Mouse (Mus musculus) neural tube, embryonic 15.5 days (tissue): Measurements from ENCODE around the gene Fgfr2. TPM values are rescaled to one million over a fixed set of nuclear protein-coding genes. Genes with fewer than 3 reads are reported as not detected.
A peak's percentile ranks its signal among the peaks of the same experiment; 100 is the strongest.

Experiments used
- ATAC-seq: fragments of 200-750 bp; cut with Nextera tagmentation; 2 replicates; pipeline ENCODE4 v1.8.0; 2017; ENCODE audit warnings: mild to moderate bottlenecking, moderate TSS enrichment, moderate library complexity; ENCODE audit not compliant: low FRiP score
- H3K27ac ChIP-seq: fragments of 300-500 bp; sonication (generic); replicated peaks from 2 replicates; pipeline ENCODE4 v1.5.1; 2015; ENCODE audit warnings: mild to moderate bottlenecking, inconsistent platforms
- H3K27me3 ChIP-seq: fragments of 300-500 bp; sonication (generic); replicated peaks from 2 replicates; pipeline ENCODE4 v1.6.1; 2015; ENCODE audit warnings: inconsistent platforms
- H3K36me3 ChIP-seq: fragments of 300-500 bp; sonication (generic); 2 replicates; pipeline ENCODE4 v1.6.1; 2015; ENCODE audit warnings: inconsistent platforms
- H3K4me1 ChIP-seq: fragments of 300-500 bp; sonication (generic); 2 replicates; pipeline ENCODE4 v1.6.1; 2015; ENCODE audit warnings: inconsistent platforms
- H3K4me2 ChIP-seq: fragments of 300-500 bp; sonication (generic); 2 replicates; pipeline ENCODE4 v1.6.1; 2015; ENCODE audit warnings: inconsistent platforms, mild to moderate bottlenecking, moderate library complexity
- H3K4me3 ChIP-seq: fragments of 300-500 bp; sonication (generic); replicated peaks from 2 replicates; pipeline ENCODE4 v1.5.1; 2015; ENCODE audit warnings: mild to moderate bottlenecking, inconsistent platforms
- H3K9ac ChIP-seq: fragments of 300-500 bp; sonication (generic); replicated peaks from 2 replicates; pipeline ENCODE4 v1.6.1; 2015; ENCODE audit warnings: mild to moderate bottlenecking, inconsistent platforms
- H3K9me3 ChIP-seq: fragments of 300-500 bp; sonication (generic); replicated peaks from 2 replicates; pipeline ENCODE4 v1.6.1; 2016; ENCODE audit warnings: inconsistent platforms
- WGBS: fragments of 180-500 bp; shearing (Covaris S2); methylation state at CpG from one replicate; pipeline ENCODE4 v1.1.7; 2015; ENCODE audit warnings: mixed read lengths; 5-methylcytosine and 5-hydroxymethylcytosine counted together
- polyA plus RNA-seq: library from polyadenylated mRNA; unstranded; fragments of >200 nt; fragmentation: Nextera tagmentation; extraction: Ambion mirVana; gene quantifications from 2 replicates; pipeline ENCODE4 v1.2.1, GENCODE M21; 2015

The Fgfr2 gene
- polyA plus RNA-seq, 1 experiment from 2014 or later, result 21.2 TPM

GRCm38 (mm10) chr7:132558141-132558736 is 564.9 kb downstream of the Fgfr2 start:
- Histone ChIP-seq H3K4me2 (no peak overlapping the region), H3K27me3 (no peaks in the 10 kb centered on the region), H3K4me3 (no peak overlapping the region), H3K4me1 (peaks cover 8% of the 10 kb centered on the region; the same call in 1 of the 2 replicates), H3K9me3 (no peaks in the 10 kb centered on the region), H3K36me3 (peaks cover 57% of the 10 kb centered on the region), H3K9ac (no peak overlapping the region), H3K27ac (no peak overlapping the region)
- ATAC-seq, result no peak
- WGBS, result 93% methylated on average over 7 of the region's 7 CpGs

GRCm38 (mm10) chr7:132556575-132556974 is 566.6 kb downstream of the Fgfr2 start:
- Histone ChIP-seq H3K4me1 (peaks cover 8% of the 10 kb centered on the region; the same call in 1 of the 2 replicates), H3K36me3 (peaks cover 42% of the 10 kb centered on the region), H3K4me3 (no peak overlapping the region), H3K27me3 (no peaks in the 10 kb centered on the region), H3K9ac (no peak overlapping the region), H3K27ac (no peak overlapping the region), H3K4me2 (no peak overlapping the region), H3K9me3 (no peaks in the 10 kb centered on the region)
- WGBS, result 65% methylated on average over 5 of the region's 5 CpGs
- no peak for ATAC-seq

GRCm38 (mm10) chr7:132555911-132556310 is 567.2 kb downstream of the Fgfr2 start:
- WGBS, result 31% methylated on average over 4 of the region's 4 CpGs
- Histone ChIP-seq H3K4me1 (peaks cover 12% of the 10 kb centered on the region), H3K4me3 (no peak overlapping the region), H3K9me3 (no peaks in the 10 kb centered on the region), H3K36me3 (peaks cover 35% of the 10 kb centered on the region), H3K27me3 (no peaks in the 10 kb centered on the region), H3K27ac (no peak overlapping the region), H3K4me2 (no peak overlapping the region), H3K9ac (no peak overlapping the region)
- no peak for ATAC-seq

- Histone ChIP-seq H3K9ac (no peak overlapping the region), H3K9me3 (no peaks in the 10 kb centered on the region), H3K4me3 (no peak overlapping the region), H3K27me3 (no peaks in the 10 kb centered on the region), H3K36me3 (peaks cover 19% of the 10 kb centered on the region), H3K4me2 (no peak overlapping the region), H3K27ac (no peak overlapping the region), H3K4me1 (peaks cover 12% of the 10 kb centered on the region)
- 47% methylated on average over 2 of the region's 2 CpGs for WGBS
- no peak for ATAC-seq
Observed at GRCm38 (mm10) chr7:132554091-132554490, 569.1 kb downstream of the Fgfr2 start.

GRCm38 (mm10) chr7:132551351-132552126 is 571.6 kb downstream of the Fgfr2 start:
- peaks cover 12% of the 10 kb centered on the region for H3K4me1 ChIP-seq
- H3K27ac ChIP-seq, result peak overlapping the region; percentile 70
- WGBS, result 2% methylated on average over 27 of the region's 27 CpGs
- ATAC-seq, result peak; percentile 96
- H3K27me3 ChIP-seq, result no peaks in the 10 kb centered on the region
- H3K36me3 ChIP-seq, result no peaks in the 10 kb centered on the region
- no peaks in the 10 kb centered on the region for H3K9me3 ChIP-seq
- H3K4me2 ChIP-seq, result peak overlapping the region; percentile 94
- H3K9ac ChIP-seq, result peak overlapping the region; percentile 48
- peak overlapping the region; percentile 48 for H3K4me3 ChIP-seq

- H3K4me3 ChIP-seq, result no peak overlapping the region
- no peak overlapping the region for H3K9ac ChIP-seq
- ATAC-seq, result no peak
- H3K4me1 ChIP-seq, result peaks cover 14% of the 10 kb centered on the region
- no peak overlapping the region for H3K4me2 ChIP-seq
- H3K36me3 ChIP-seq, result no peaks in the 10 kb centered on the region
- no peaks in the 10 kb centered on the region for H3K9me3 ChIP-seq
- 64% methylated on average over 3 of the region's 3 CpGs for WGBS
- H3K27ac ChIP-seq, result no peak overlapping the region
- no peaks in the 10 kb centered on the region for H3K27me3 ChIP-seq
Observed at GRCm38 (mm10) chr7:132547126-132547525, 576.0 kb downstream of the Fgfr2 start.

- Histone ChIP-seq H3K9ac (no peak overlapping the region), H3K27ac (no peak overlapping the region), H3K27me3 (no peaks in the 10 kb centered on the region), H3K4me2 (no peak overlapping the region), H3K36me3 (no peaks in the 10 kb centered on the region), H3K9me3 (no peaks in the 10 kb centered on the region), H3K4me1 (peaks cover 11% of the 10 kb centered on the region), H3K4me3 (no peak overlapping the region)
- WGBS, result 45% methylated on average over 4 of the region's 4 CpGs
- ATAC-seq, result no peak
Observed at GRCm38 (mm10) chr7:132542427-132542826, 580.7 kb downstream of the Fgfr2 start.

- no peak for ATAC-seq
- H3K27me3 ChIP-seq, result no peaks in the 10 kb centered on the region
- 69% methylated on average over 3 of the region's 3 CpGs for WGBS
- H3K27ac ChIP-seq, result no peak overlapping the region
- peaks cover 11% of the 10 kb centered on the region for H3K4me1 ChIP-seq
- no peaks in the 10 kb centered on the region for H3K9me3 ChIP-seq
- no peaks in the 10 kb centered on the region for H3K36me3 ChIP-seq
- H3K4me2 ChIP-seq, result no peak overlapping the region
- H3K9ac ChIP-seq, result no peak overlapping the region
- no peak overlapping the region for H3K4me3 ChIP-seq
Observed at GRCm38 (mm10) chr7:132541566-132541965, 581.6 kb downstream of the Fgfr2 start.

- H3K27me3 ChIP-seq, result no peaks in the 10 kb centered on the region
- no peak overlapping the region for H3K9ac ChIP-seq
- ATAC-seq, result no peak
- 85% methylated on average over 4 of the region's 4 CpGs for WGBS
- peaks cover 11% of the 10 kb centered on the region for H3K4me1 ChIP-seq
- no peak overlapping the region for H3K4me2 ChIP-seq
- no peak overlapping the region for H3K27ac ChIP-seq
- no peaks in the 10 kb centered on the region for H3K9me3 ChIP-seq
- H3K36me3 ChIP-seq, result no peaks in the 10 kb centered on the region
- no peak overlapping the region for H3K4me3 ChIP-seq
Observed at GRCm38 (mm10) chr7:132540597-132540996, 582.6 kb downstream of the Fgfr2 start.

- WGBS, result 40% methylated on average over 3 of the region's 3 CpGs
- no peak for ATAC-seq
Observed at GRCm38 (mm10) chr7:132529206-132529605, 593.9 kb downstream of the Fgfr2 start.

GRCm38 (mm10) chr7:132513419-132513982 is 609.6 kb downstream of the Fgfr2 start:
- Histone ChIP-seq H3K4me2 (no peak overlapping the region), H3K27me3 (no peaks in the 10 kb centered on the region), H3K4me3 (no peak overlapping the region), H3K36me3 (no peaks in the 10 kb centered on the region), H3K27ac (no peak overlapping the region), H3K9ac (no peak overlapping the region), H3K9me3 (no peaks in the 10 kb centered on the region), H3K4me1 (no peaks in the 10 kb centered on the region)
- no peak for ATAC-seq
- WGBS, result 66% methylated on average over 7 of the region's 7 CpGs

More at GRCm38 (mm10) chr7:132529206-132529605, 593.9 kb downstream of the Fgfr2 start:
- no peaks in the 10 kb centered on the region for H3K4me1 ChIP-seq
- no peaks in the 10 kb centered on the region for H3K9me3 ChIP-seq
- H3K4me2 ChIP-seq, result no peak overlapping the region
- no peaks in the 10 kb centered on the region for H3K27me3 ChIP-seq
- no peak overlapping the region for H3K27ac ChIP-seq
- H3K36me3 ChIP-seq, result no peaks in the 10 kb centered on the region
- H3K4me3 ChIP-seq, result no peak overlapping the region
- no peak overlapping the region for H3K9ac ChIP-seq

GRCm38 (mm10) chr7:132509110-132509509 is 614.0 kb downstream of the Fgfr2 start:
- Histone ChIP-seq H3K4me3 (no peak overlapping the region), H3K36me3 (no peaks in the 10 kb centered on the region), H3K4me2 (no peak overlapping the region), H3K9me3 (no peaks in the 10 kb centered on the region), H3K9ac (no peak overlapping the region), H3K27me3 (no peaks in the 10 kb centered on the region), H3K27ac (no peak overlapping the region), H3K4me1 (no peaks in the 10 kb centered on the region)
- no peak for ATAC-seq
- 85% methylated on average over 2 of the region's 2 CpGs for WGBS
